Mouse (Mus musculus): ENCODE measurements around the gene Slc25a41.

The Slc25a41 gene

GRCm38 (mm10) chr17:56990115-56990746 lies 51.2 kb downstream of the Slc25a41 start, which contains the start of gene Clpp:
TSS of gene Clpp (plus strand) at chr17:56990305.
- DNase-seq: peak; percentile 96

GRCm38 (mm10) chr17:56989467-56990114 lies 51.9 kb downstream of the Slc25a41 start:
- peak; percentile 48 for DNase-seq

GRCm38 (mm10) chr17:56988921-56989430 lies 52.5 kb downstream of the Slc25a41 start:
- no peak for DNase-seq

- no peak for DNase-seq
Measured at GRCm38 (mm10) chr17:56988441-56988840, 53.0 kb downstream of the Slc25a41 start.

GRCm38 (mm10) chr17:56986105-56986805 lies 55.2 kb downstream of the Slc25a41 start:
- DNase-seq: no peak

GRCm38 (mm10) chr17:56985656-56986055 lies 55.8 kb downstream of the Slc25a41 start:
- no peak for DNase-seq

GRCm38 (mm10) chr17:56984886-56985285 lies 56.6 kb downstream of the Slc25a41 start:
- no peak for DNase-seq
